Comparison of ENCODE assay signal across 7 mouse cellular contexts in the genomic region with DNA sequence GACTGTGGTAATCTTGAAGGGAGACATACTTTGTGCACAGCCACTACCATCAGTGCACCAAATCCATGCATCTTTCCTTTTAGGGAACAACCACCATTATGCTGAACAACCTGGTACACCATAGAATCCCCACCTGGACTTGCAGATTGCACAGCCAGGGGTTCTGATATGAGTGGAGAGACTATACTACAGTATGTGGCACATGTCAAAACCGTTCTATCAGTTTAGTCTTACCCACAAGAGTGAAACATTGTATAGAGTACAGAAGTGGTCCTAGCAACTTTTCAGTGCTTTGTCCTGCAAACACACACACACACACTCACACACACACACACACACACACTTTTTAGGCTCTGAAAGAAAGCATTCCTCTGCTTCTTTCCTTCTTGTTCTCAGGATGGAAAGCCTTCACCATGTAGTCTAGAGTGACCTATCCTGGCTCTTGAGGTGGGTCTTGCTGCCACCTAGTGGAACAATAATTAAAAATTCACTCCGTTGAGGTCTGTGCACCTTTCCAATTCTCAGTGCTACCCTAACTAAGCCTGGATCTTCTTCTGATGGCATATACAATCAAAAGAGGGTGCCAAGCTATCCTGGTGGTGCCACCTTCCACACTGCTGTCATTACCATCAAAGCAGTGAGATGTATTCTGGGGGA. TPM values are rescaled to one million over a fixed set of nuclear protein-coding genes. Genes with fewer than 3 reads are reported as not detected.
DNase-seq lines count a peak whose midpoint lies in the region; ATAC-seq and TF ChIP-seq lines count a peak whose summit lies in the region.

No protein-coding gene starts in this region.

- whole genome bisulfite sequencing in neural tube, embryonic 11.5 days = 47% methylated on average over 2 of the region's 2 CpGs
- WGBS in bone marrow, adult 2 months = 35% methylated on average over 2 of the region's 2 CpGs
- 49% methylated on average over 2 of the region's 2 CpGs for WGBS in midbrain, embryonic 15.5 days

- TF ChIP-seq POLR2A in bone marrow, adult 2 months (IDR thresholded peaks at IDR 0.05; ENCODE audit: borderline replicate concordance, control insufficient read depth, low read depth, low read length) = no peak

- no peaks in the 10 kb centered on the region for H3K36me3 ChIP-seq in neural tube, embryonic 11.5 days (ENCODE audit: control insufficient read depth, insufficient read depth, low read length)
- H3K36me3 ChIP-seq in midbrain, embryonic 15.5 days (replicated peaks) = no peaks in the 10 kb centered on the region

- H3K27ac ChIP-seq in neural tube, embryonic 11.5 days (ENCODE audit: low read depth, low read length) = no peak overlapping the region
- H3K27ac ChIP-seq in bone marrow, adult 2 months (ENCODE audit: control insufficient read depth, insufficient read depth, low read depth, low read length, poor library complexity) = no peak overlapping the region
- H3K27ac ChIP-seq in midbrain, embryonic 15.5 days = no peak overlapping the region

- TF ChIP-seq CTCF in bone marrow, adult 2 months (IDR thresholded peaks at IDR 0.05; ENCODE audit: control insufficient read depth, insufficient read depth, low read length) = 0 out of 2 replicates have a peak, but pooled peaks have one; percentile 12

- H3K4me3 ChIP-seq in neural tube, embryonic 11.5 days (ENCODE audit: low read depth, low read length) = no peak overlapping the region
- no peak overlapping the region for H3K4me3 ChIP-seq in bone marrow, adult 2 months (replicated peaks; ENCODE audit: control insufficient read depth, low read depth, low read length)
- no peak overlapping the region for H3K4me3 ChIP-seq in midbrain, embryonic 15.5 days

- H3K9ac ChIP-seq in neural tube, embryonic 11.5 days (ENCODE audit: low read length) = no peak overlapping the region
- no peak overlapping the region for H3K9ac ChIP-seq in midbrain, embryonic 15.5 days

- peak; percentile 65; the same call in 1 of the 2 replicates for ATAC-seq in neural tube, embryonic 11.5 days (ENCODE audit: insufficient read depth, low FRiP score, low TSS enrichment)
- ATAC-seq in granulocyte monocyte progenitor cell, adult 5-6 weeks (replicated peaks; ENCODE audit: poor library complexity, severe bottlenecking) = peak; percentile 37; the same call in 1 of the 2 replicates
- ATAC-seq in midbrain, embryonic 15.5 days (replicated peaks) = peak; percentile 95

- H3K9me3 ChIP-seq in neural tube, embryonic 11.5 days (ENCODE audit: control insufficient read depth, low read length) = no peaks in the 10 kb centered on the region
- H3K9me3 ChIP-seq in midbrain, embryonic 15.5 days = no peaks in the 10 kb centered on the region

- peak; percentile 18 for DNase-seq in neural tube, embryonic 11.5 days (ENCODE audit: low spot score)
- no peak for DNase-seq in neural tube, embryonic 10.5 days (ENCODE audit: extremely low spot score, low spot score)
- DNase-seq in kidney, postnatal 14 days = peak; percentile 73
- DNase-seq in T-cell, adult 2 months (ENCODE audit: low spot score) = no peak

- no peaks in the 10 kb centered on the region for H3K4me1 ChIP-seq in neural tube, embryonic 11.5 days (ENCODE audit: control insufficient read depth, insufficient read depth, low read length)
- H3K4me1 ChIP-seq in bone marrow, adult 2 months (ENCODE audit: control insufficient read depth, insufficient read depth, low read length) = no peaks in the 10 kb centered on the region; the same call in 1 of the 2 replicates
- H3K4me1 ChIP-seq in midbrain, embryonic 15.5 days = no peaks in the 10 kb centered on the region

- no peak overlapping the region for H3K4me2 ChIP-seq in neural tube, embryonic 11.5 days (ENCODE audit: low read depth)
- H3K4me2 ChIP-seq in midbrain, embryonic 15.5 days = no peak overlapping the region

- H3K27me3 ChIP-seq in neural tube, embryonic 11.5 days (ENCODE audit: control insufficient read depth, insufficient read depth, low read length) = no peaks in the 10 kb centered on the region
- no peaks in the 10 kb centered on the region for H3K27me3 ChIP-seq in midbrain, embryonic 15.5 days (replicated peaks)

RNA-seq across cellular contexts. Expression of a gene that starts 5.5 kb away (rescaled TPM):
- polyA plus RNA-seq in neural tube, embryonic 11.5 days (2014; fragmentation: Nextera tagmentation; extraction: Ambion mirVana) = not detected in 2 replicates
- polyA plus RNA-seq in bone marrow, adult 2 months (2011; ENCODE audit: insufficient read depth, insufficient read length, low replicate concordance, missing spikeins) = not detected in 2 replicates
- total RNA-seq in granulocyte monocyte progenitor cell, adult 5-6 weeks (2014; fragmentation: Nextera tagmentation) = 0.53 TPM in 1 of 2 replicates, not detected in the other
- total RNA-seq in granulocyte monocyte progenitor cell, adult 5-6 weeks (2017) = not detected in 2 replicates
- polyA plus RNA-seq in midbrain, embryonic 15.5 days (2015; fragmentation: Nextera tagmentation; extraction: Ambion mirVana) = 0.32 TPM in 1 of 2 replicates, not detected in the other

RNA-seq across cellular contexts. Expression of a gene that starts 10.9 kb away (rescaled TPM):
- polyA plus RNA-seq in neural tube, embryonic 11.5 days (2014; fragmentation: Nextera tagmentation; extraction: Ambion mirVana) = not detected in 2 replicates
- polyA plus RNA-seq in bone marrow, adult 2 months (2011; ENCODE audit: insufficient read depth, insufficient read length, low replicate concordance, missing spikeins) = 7.5 and 12.6 TPM in 2 replicates
- 15.1 and 18.4 TPM in 2 replicates for total RNA-seq in granulocyte monocyte progenitor cell, adult 5-6 weeks (2014; fragmentation: Nextera tagmentation)
- 16.9 and 23.2 TPM in 2 replicates for total RNA-seq in granulocyte monocyte progenitor cell, adult 5-6 weeks (2017)
- not detected in 2 replicates for polyA plus RNA-seq in midbrain, embryonic 15.5 days (2015; fragmentation: Nextera tagmentation; extraction: Ambion mirVana)

RNA-seq across cellular contexts. Expression of a gene that starts 15.1 kb away (rescaled TPM):
- 24.3 and 24.6 TPM in 2 replicates for polyA plus RNA-seq in neural tube, embryonic 11.5 days (2014; fragmentation: Nextera tagmentation; extraction: Ambion mirVana)
- polyA plus RNA-seq in bone marrow, adult 2 months (2011; ENCODE audit: insufficient read depth, insufficient read length, low replicate concordance, missing spikeins) = 31.0 and 44.3 TPM in 2 replicates
- 37.4 and 45.0 TPM in 2 replicates for total RNA-seq in granulocyte monocyte progenitor cell, adult 5-6 weeks (2014; fragmentation: Nextera tagmentation)
- total RNA-seq in granulocyte monocyte progenitor cell, adult 5-6 weeks (2017) = 39.8 and 76.6 TPM in 2 replicates
- 201 TPM in 2 replicates for polyA plus RNA-seq in midbrain, embryonic 15.5 days (2015; fragmentation: Nextera tagmentation; extraction: Ambion mirVana)

RNA-seq across cellular contexts. Expression of a gene that starts 59.8 kb away (rescaled TPM):
- polyA plus RNA-seq in neural tube, embryonic 11.5 days (2014; fragmentation: Nextera tagmentation; extraction: Ambion mirVana) = not detected in 2 replicates
- polyA plus RNA-seq in bone marrow, adult 2 months (2011; ENCODE audit: insufficient read depth, insufficient read length, low replicate concordance, missing spikeins) = 1.8 and 3.8 TPM in 2 replicates
- not detected in 2 replicates for total RNA-seq in granulocyte monocyte progenitor cell, adult 5-6 weeks (2014; fragmentation: Nextera tagmentation)
- total RNA-seq in granulocyte monocyte progenitor cell, adult 5-6 weeks (2017) = not detected in 2 replicates
- polyA plus RNA-seq in midbrain, embryonic 15.5 days (2015; fragmentation: Nextera tagmentation; extraction: Ambion mirVana) = not detected in 2 replicates

Comparison
In these comparisons a context has a peak if more than half of its experiments do, and no peak if none do; other contexts are left out.
1. DNase-seq: peak in neural tube, embryonic 11.5 days (single experiment) and kidney, postnatal 14 days (single experiment); none in neural tube, embryonic 10.5 days (single experiment) and T-cell, adult 2 months (single experiment).
2. ATAC-seq: peak in every context shown above with its lines; median percentile 95 in midbrain, embryonic 15.5 days; 65 in neural tube, embryonic 11.5 days; 37 in granulocyte monocyte progenitor cell, adult 5-6 weeks.